Comparison of ENCODE assay signal across 8 mouse cellular contexts in the genomic region with DNA sequence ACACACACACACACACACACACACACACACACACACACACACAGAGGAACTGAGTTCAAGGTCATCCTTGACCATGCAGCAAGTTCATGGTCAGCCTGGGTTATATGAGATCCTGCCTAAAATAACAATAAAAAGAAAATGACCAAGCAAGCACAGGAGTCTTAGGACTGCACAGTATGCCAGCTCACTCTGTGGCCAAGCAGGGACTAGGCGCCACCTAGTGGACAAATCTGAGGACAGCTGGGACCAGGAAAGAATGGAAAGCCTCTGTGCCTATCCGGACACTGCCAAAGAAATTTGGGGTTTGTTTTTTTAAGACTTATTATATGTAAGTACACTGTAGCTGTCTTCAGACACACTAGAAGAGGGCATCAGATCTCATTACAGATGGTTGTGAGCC. TPM values are rescaled to one million over a fixed set of nuclear protein-coding genes. Genes with fewer than 3 reads are reported as not detected.
DNase-seq lines count a peak whose midpoint lies in the region; ATAC-seq and TF ChIP-seq lines count a peak whose summit lies in the region.

No protein-coding gene starts in this region.

- DNase-seq in ES-E14 (ENCODE audit: low read depth, low spot score) = peak; percentile 55
- peak; percentile 89 for DNase-seq in brain, embryonic 14.5 days (ENCODE audit: low read depth)
- peak; percentile 74 to 88 for DNase-seq in heart, postnatal 14 days
- DNase-seq in kidney, postnatal 4 days = peak; percentile 82 to 86
- peak; percentile 54 for DNase-seq in lung, adult 2 months
- DNase-seq in thymus, postnatal 36 days = peak; percentile 42 to 44

- peaks cover 5 to 7% of the 10 kb centered on the region in 2 experiments; a peak in 2 of 4 replicates for H3K4me1 ChIP-seq in ES-E14 (ENCODE audit: control insufficient read depth in 2 of 2, insufficient read depth in 2 of 2, low read length in 2 of 2, poor library complexity in 1 of 2)
- peaks cover 20% of the 10 kb centered on the region for H3K4me1 ChIP-seq in lung, adult 2 months (ENCODE audit: control insufficient read depth, insufficient read depth, low read length)

- in situ Hi-C loops in ES-E14 (cut with MboI; ENCODE audit: low sequenced_read_pairs in 2 of 2, unreplicated experiment in 2 of 2) = loop anchor here in 1 of 2 experiments (10.0 kb wide), 1 partner anchor 103 kb away; no protein-coding TSS in a partner anchor

- 8% methylated on average over 2 of the region's 2 CpGs for WGBS in lung, adult 2 months

- intact Hi-C loops in heart, postnatal 14 days (cut with DNase I) = loop anchor here (1.0 to 5.0 kb wide), 3 partner anchors 98 to 373 kb away; no protein-coding TSS in a partner anchor

- peak; percentile 96 for TF ChIP-seq CTCF in brain, embryonic 14.5 days (IDR thresholded peaks at IDR 0.05; ENCODE audit: borderline replicate concordance, extremely low read depth, insufficient read depth, insufficient read length)
- peak; percentile 98 for TF ChIP-seq CTCF in lung, adult 2 months (IDR thresholded peaks at IDR 0.05; ENCODE audit: insufficient read depth, low read length)

- H3K36me3 ChIP-seq in ES-E14 (ENCODE audit: control insufficient read depth, insufficient read depth, low read length, poor library complexity, severe bottlenecking) = peaks cover 49% of the 10 kb centered on the region

- no peak for TF ChIP-seq POLR2A in brain, embryonic 14.5 days (IDR thresholded peaks at IDR 0.05; ENCODE audit: borderline replicate concordance, extremely low read depth, insufficient read depth, insufficient read length, poor library complexity, severe bottlenecking)
- TF ChIP-seq POLR2A in lung, adult 2 months (IDR thresholded peaks at IDR 0.05; ENCODE audit: borderline replicate concordance, extremely low read depth, low read depth, low read length) = no peak

- H3K9ac ChIP-seq in ES-E14 (ENCODE audit: insufficient read depth, low read depth, low read length, poor library complexity, severe bottlenecking) = no peak overlapping the region

- no peaks in the 10 kb centered on the region for H3K9me3 ChIP-seq in ES-E14 (ENCODE audit: control insufficient read depth, insufficient read depth, low read depth, low read length)

- H3K4me3 ChIP-seq in ES-E14 (ENCODE audit: insufficient read depth in 1 of 2, low read depth in 1 of 2, low read length in 2 of 2, poor library complexity in 1 of 2, severe bottlenecking in 1 of 2) = no peak overlapping the region
- H3K4me3 ChIP-seq in lung, adult 2 months (replicated peaks; ENCODE audit: extremely low read depth, low read depth, low read length) = no peak overlapping the region

- H3K27ac ChIP-seq in ES-E14 (ENCODE audit: insufficient read depth, low read depth, low read length, poor library complexity, severe bottlenecking) = no peak overlapping the region

- peak; percentile 69 for ATAC-seq in erythroblast, adult 5-6 weeks (replicated peaks; ENCODE audit: low FRiP score, poor library complexity, severe bottlenecking)
- ATAC-seq in neutrophil, adult 5-6 weeks (ENCODE audit: extremely low read depth, insufficient number of reproducible peaks, low FRiP score, poor library complexity, severe bottlenecking) = peak; percentile 52

TF ChIP-seq in ES-E14, 5 proteins besides CTCF, POLR2A, EP300 and RAD21:
- TF ChIP-seq CHD2 (IDR thresholded peaks at IDR 0.05; ENCODE audit: low read depth, low read length) (no peak), ZNF384 (IDR thresholded peaks at IDR 0.05; ENCODE audit: low read depth, low read length) (no peak), ZC3H11A (IDR thresholded peaks at IDR 0.05; ENCODE audit: borderline replicate concordance, low read depth, low read length) (no peak), HCFC1 (IDR thresholded peaks at IDR 0.05; ENCODE audit: borderline replicate concordance, insufficient read depth, low read length) (no peak), MAFK (IDR thresholded peaks at IDR 0.05; ENCODE audit: insufficient read depth, low read depth, low read length) (no peak)

RNA-seq across cellular contexts. Expression of a gene that starts 35.2 kb away (rescaled TPM):
- total RNA-seq in ES-E14 (2012; rRNA removed) = 62.4 and 62.8 TPM in 2 replicates
- polyA plus RNA-seq in brain, embryonic 14.5 days (2012; rRNA removed) = 76.9 and 133 TPM in 2 replicates
- total RNA-seq in erythroblast, adult 5-6 weeks (2015; ENCODE audit: low replicate concordance) = 63.4 and 116 TPM in 2 replicates
- 91.7 and 120 TPM in 2 replicates for total RNA-seq in erythroblast, adult 5-6 weeks (2017; ENCODE audit: low replicate concordance)
- 10 to 100 TPM; 74.7 to 82.1 TPM for total RNA-seq in heart, postnatal 14 days (2021)
- 19.4 and 31.0 TPM in 2 replicates for polyA plus RNA-seq in lung, adult 2 months (2012; rRNA removed)
- total RNA-seq in neutrophil, adult 5-6 weeks (2017) = 175 and 196 TPM in 2 replicates

RNA-seq across cellular contexts. Expression of a gene that starts 45.4 kb away (rescaled TPM):
- total RNA-seq in ES-E14 (2012; rRNA removed) = 62.4 and 69.3 TPM in 2 replicates
- polyA plus RNA-seq in brain, embryonic 14.5 days (2012; rRNA removed) = 61.3 and 62.3 TPM in 2 replicates
- total RNA-seq in erythroblast, adult 5-6 weeks (2015; ENCODE audit: low replicate concordance) = 24.6 and 29.9 TPM in 2 replicates
- total RNA-seq in erythroblast, adult 5-6 weeks (2017; ENCODE audit: low replicate concordance) = 35.4 and 44.6 TPM in 2 replicates
- total RNA-seq in heart, postnatal 14 days (2021) = 100 to 1,000 TPM; 251 to 264 TPM
- polyA plus RNA-seq in lung, adult 2 months (2012; rRNA removed) = 190 and 227 TPM in 2 replicates
- total RNA-seq in neutrophil, adult 5-6 weeks (2017) = 31.7 and 32.3 TPM in 2 replicates
